Comparison of ENCODE assay signal across 15 mouse cellular contexts in genomic region chr6:127325596-127326332, GRCm38 (mm10).
DNase-seq lines count a peak whose midpoint lies in the region; ATAC-seq lines count a peak whose summit lies in the region.
"Had no signal": no experiment of that assay in that cellular context is flagged by ENCODE, and none has a peak within 500 bp of the region (broad histone marks: within the 10 kb centered on the region; RNA-seq: fewer than 3 reads in every experiment).

No protein-coding gene starts in this region.

- no peaks in the 10 kb centered on the region for H3K36me3 ChIP-seq in liver, embryonic 16.5 days (ENCODE audit: control insufficient read depth, insufficient read depth)
- no peaks in the 10 kb centered on the region for H3K36me3 ChIP-seq in kidney, embryonic 16.5 days (ENCODE audit: insufficient read depth, low read length)
- H3K36me3 ChIP-seq: embryonic facial prominence, embryonic 12.5 days; forebrain, embryonic 12.5 days; heart, embryonic 13.5 days; hindbrain, embryonic 10.5 days; limb, embryonic 12.5 days had no signal

- no peaks in the 10 kb centered on the region for H3K9me3 ChIP-seq in liver, embryonic 16.5 days (replicated peaks; ENCODE audit: control insufficient read depth, low read length)
- H3K9me3 ChIP-seq in kidney, embryonic 16.5 days (ENCODE audit: low read length) = no peaks in the 10 kb centered on the region
- H3K9me3 ChIP-seq: embryonic facial prominence, embryonic 12.5 days; forebrain, embryonic 12.5 days; heart, embryonic 13.5 days; hindbrain, embryonic 10.5 days; limb, embryonic 12.5 days had no signal

- ATAC-seq in liver, embryonic 16.5 days (ENCODE audit: low read depth) = no peak
- no peak for ATAC-seq in megakaryocyte progenitor cell, adult 5-6 weeks (replicated peaks; ENCODE audit: poor library complexity)
- no peak for ATAC-seq in kidney, embryonic 16.5 days (ENCODE audit: low FRiP score, low TSS enrichment)

- H3K4me2 ChIP-seq in liver, embryonic 16.5 days (ENCODE audit: low read depth, low read length) = peak overlapping the region; percentile 45; the same call in 1 of the 2 replicates
- no peak overlapping the region for H3K4me2 ChIP-seq in kidney, embryonic 16.5 days (replicated peaks; ENCODE audit: low read depth, low read length)
- H3K4me2 ChIP-seq: embryonic facial prominence, embryonic 12.5 days; forebrain, embryonic 12.5 days; heart, embryonic 13.5 days; limb, embryonic 12.5 days had no signal

- H3K27ac ChIP-seq in liver, embryonic 16.5 days (ENCODE audit: low read length) = peak overlapping the region; percentile 78
- no peak overlapping the region for H3K27ac ChIP-seq in kidney, embryonic 16.5 days (ENCODE audit: low read length)
- H3K27ac ChIP-seq: embryonic facial prominence, embryonic 12.5 days; forebrain, embryonic 12.5 days; heart, embryonic 13.5 days; limb, embryonic 12.5 days had no signal

- 59% methylated on average over 7 of the region's 7 CpGs for WGBS in liver, embryonic 16.5 days (ENCODE audit: insufficient replicate concordance)
- WGBS in kidney, embryonic 16.5 days = 71% methylated on average over 7 of the region's 7 CpGs

- peaks cover 72% of the 10 kb centered on the region for H3K4me1 ChIP-seq in liver, embryonic 16.5 days (ENCODE audit: control insufficient read depth, low read depth, low read length)
- peaks cover 14% of the 10 kb centered on the region for H3K4me1 ChIP-seq in kidney, embryonic 16.5 days (ENCODE audit: insufficient read depth, low read length)

- peak overlapping the region; percentile 42; the same call in 1 of the 2 replicates for H3K9ac ChIP-seq in liver, embryonic 16.5 days (ENCODE audit: low read depth, low read length)
- no peak overlapping the region for H3K9ac ChIP-seq in kidney, embryonic 16.5 days (replicated peaks; ENCODE audit: low read length)
- H3K9ac ChIP-seq: embryonic facial prominence, embryonic 12.5 days; forebrain, embryonic 12.5 days; heart, embryonic 13.5 days; limb, embryonic 12.5 days had no signal

- no peaks in the 10 kb centered on the region for H3K27me3 ChIP-seq in liver, embryonic 16.5 days (ENCODE audit: control insufficient read depth, insufficient read depth, low read depth, low read length)
- no peaks in the 10 kb centered on the region for H3K27me3 ChIP-seq in kidney, embryonic 16.5 days (ENCODE audit: insufficient read depth, low read length)
- H3K27me3 ChIP-seq: embryonic facial prominence, embryonic 12.5 days; forebrain, embryonic 12.5 days; heart, embryonic 13.5 days; limb, embryonic 12.5 days had no signal

- peak; percentile 16 to 20 for DNase-seq in frontal cortex, postnatal 36 days (ENCODE audit: low spot score in 2 of 2)
- no peak for DNase-seq in frontal cortex, postnatal 10 days (ENCODE audit: low spot score in 2 of 2)
- peak; percentile 57 for DNase-seq in right cerebral cortex, adult 18-20 months
- no peak for DNase-seq in right cerebral cortex, postnatal 10 days (ENCODE audit: low spot score in 2 of 2)
- DNase-seq in urinary bladder, postnatal 4 days (ENCODE audit: low spot score in 2 of 2) = no peak
- DNase-seq: kidney, adult 11 months; thymus, adult 18-20 months had no signal

- H3K4me3 ChIP-seq in liver, embryonic 16.5 days (ENCODE audit: low read depth, low read length) = no peak overlapping the region
- H3K4me3 ChIP-seq in kidney, embryonic 16.5 days (ENCODE audit: low read length) = no peak overlapping the region
- H3K4me3 ChIP-seq: embryonic facial prominence, embryonic 12.5 days; forebrain, embryonic 12.5 days; heart, embryonic 13.5 days; hindbrain, embryonic 10.5 days; limb, embryonic 12.5 days had no signal

Comparison
In these comparisons a context has a peak if more than half of its experiments do, and no peak if none do; other contexts are left out.
1. DNase-seq: peak in frontal cortex, postnatal 36 days (2 of 2) and right cerebral cortex, adult 18-20 months (single experiment); none in frontal cortex, postnatal 10 days (0 of 2), right cerebral cortex, postnatal 10 days (0 of 2) and urinary bladder, postnatal 4 days (0 of 2).